Mouse (Mus musculus) large intestine, adult 2 months (tissue): ENCODE results near the gene Galntl6. TPM values are rescaled to one million over a fixed set of nuclear protein-coding genes. Genes with fewer than 3 reads are reported as not detected.
A peak's percentile ranks its signal among the peaks of the same experiment; 100 is the strongest.

Experiments
- DNase-seq: peaks from one replicate; pipeline ENCODE4 v3.0.0-alpha.2; 2012; ENCODE audit warnings: low read depth, low spot score
- WGBS: fragments of 180-500 bp; shearing (Covaris S2); methylation state at CpG from one replicate; pipeline ENCODE4 v1.1.7; 2018; 5-methylcytosine and 5-hydroxymethylcytosine counted together
- polyA plus RNA-seq: library from polyadenylated mRNA; depleted of rRNA; stranded (reverse); fragments of >200 nt; gene quantifications from 2 replicates; pipeline ENCODE4 v1.2.3, GENCODE M21; 2012

Galntl6 gene
- polyA plus RNA-seq, 1 experiment, result 0.25 TPM

DNA sequence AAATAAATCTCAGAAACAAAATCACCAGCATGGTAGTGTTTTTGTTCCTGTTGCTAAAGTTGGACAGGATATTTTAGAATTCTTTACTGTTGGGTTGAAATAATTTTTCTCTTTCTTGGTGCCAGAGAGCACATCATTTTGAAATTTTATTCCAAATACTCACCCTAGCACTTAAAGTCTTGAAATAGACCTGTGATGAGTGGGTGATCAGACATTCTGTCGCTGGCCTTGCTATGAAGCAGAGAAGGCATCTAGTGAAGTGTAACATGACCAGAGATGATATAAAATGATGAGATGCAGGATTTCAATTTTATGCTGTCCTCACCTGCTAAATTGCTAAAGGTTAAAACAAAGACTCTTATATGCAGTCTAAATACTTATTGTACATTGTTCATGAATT, 581.3 kb downstream of the Galntl6 start:
- no peak for DNase-seq
- WGBS, result 56% methylated on average over 1 of the region's 1 CpGs

GRCm38 (mm10) chr8:58313482-58313881, 599.0 kb downstream of the Galntl6 start:
- WGBS, result 83% methylated on average over 2 of the region's 2 CpGs
- DNase-seq, result no peak

DNA sequence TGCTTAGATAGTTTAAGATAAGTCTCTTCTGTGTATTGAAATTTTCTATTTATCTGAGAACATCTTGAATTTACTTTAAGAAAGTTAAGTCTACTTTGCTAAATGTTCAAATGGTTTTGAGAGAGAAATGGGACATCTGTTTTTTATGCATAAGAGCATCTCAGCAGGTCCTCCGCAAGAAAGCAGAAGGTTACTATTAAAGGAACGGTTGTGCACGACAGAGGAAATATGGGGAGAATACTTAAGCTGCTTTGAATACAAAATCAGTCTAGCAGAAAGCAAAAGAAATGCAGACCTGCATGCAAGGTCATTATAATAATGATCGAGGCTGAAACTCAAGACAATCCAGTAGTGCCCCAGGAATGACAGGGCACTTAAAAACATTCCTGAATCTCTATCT, 621.0 kb downstream of the Galntl6 start:
- 78% methylated on average over 4 of the region's 4 CpGs for WGBS
- DNase-seq, result no peak

GRCm38 (mm10) chr8:58290080-58290479, 622.4 kb downstream of the Galntl6 start:
- DNase-seq, result no peak

- WGBS, result 97% methylated on average over 2 of the region's 2 CpGs
- no peak for DNase-seq
Observed at GRCm38 (mm10) chr8:58265485-58265884, 647.0 kb downstream of the Galntl6 start.

DNA sequence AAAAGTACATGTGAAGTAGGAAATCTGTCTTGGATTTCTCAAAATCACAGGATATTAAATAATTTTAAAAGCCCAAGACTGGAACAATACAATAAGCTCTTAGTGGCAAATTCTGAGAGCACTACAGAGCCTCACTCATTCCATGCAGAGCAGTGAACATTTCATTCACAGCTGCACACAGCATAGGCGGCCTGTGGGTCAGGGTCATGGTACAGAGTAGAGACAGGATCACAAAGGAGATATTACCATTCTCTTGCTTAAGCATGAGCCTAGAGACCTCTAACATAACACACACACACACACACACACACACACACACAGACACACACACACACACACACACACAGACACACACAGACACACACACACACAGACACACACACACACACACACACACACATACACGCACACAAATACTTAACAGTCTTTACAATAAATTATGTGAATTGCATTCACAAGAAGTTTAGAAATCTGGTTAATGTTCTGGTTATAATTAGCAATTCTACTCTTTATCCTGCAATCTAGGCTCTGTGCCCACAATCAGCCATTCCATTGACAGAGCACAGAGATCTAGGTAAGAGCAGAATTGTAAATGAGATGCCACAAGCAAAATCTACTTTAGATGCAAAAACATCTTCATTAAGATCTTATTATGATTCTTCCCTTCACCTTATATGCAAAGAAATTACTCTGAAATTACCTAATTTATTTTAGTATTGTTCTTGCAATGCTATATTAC, 653.7 kb downstream of the Galntl6 start:
- no peak for DNase-seq
- WGBS, result 79% methylated on average over 2 of the region's 2 CpGs

DNA sequence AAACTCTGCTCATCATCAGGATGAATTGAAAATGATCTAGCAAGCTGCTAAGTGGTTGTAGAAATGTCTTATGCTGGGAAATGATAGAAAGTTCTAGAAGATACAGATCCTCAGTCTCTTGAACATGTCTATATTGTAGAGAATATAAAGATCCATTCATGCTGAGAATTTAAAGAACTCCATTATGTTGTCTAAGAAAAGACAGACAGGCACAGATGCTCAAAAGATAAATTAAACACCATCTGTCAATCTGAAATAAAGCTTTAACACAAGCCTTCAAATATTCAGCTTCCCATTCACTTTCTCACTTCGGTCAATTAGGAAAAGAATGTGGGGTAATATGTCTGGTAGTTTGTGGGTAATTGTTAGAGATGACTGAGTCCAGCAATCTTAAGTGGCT, 658.8 kb downstream of the Galntl6 start:
- no peak for DNase-seq
- 79% methylated on average over 1 of the region's 1 CpGs for WGBS

GRCm38 (mm10) chr8:58244830-58245229, 667.6 kb downstream of the Galntl6 start:
- whole genome bisulfite sequencing, result 70% methylated on average over 3 of the region's 3 CpGs
- DNase-seq, result no peak

DNA sequence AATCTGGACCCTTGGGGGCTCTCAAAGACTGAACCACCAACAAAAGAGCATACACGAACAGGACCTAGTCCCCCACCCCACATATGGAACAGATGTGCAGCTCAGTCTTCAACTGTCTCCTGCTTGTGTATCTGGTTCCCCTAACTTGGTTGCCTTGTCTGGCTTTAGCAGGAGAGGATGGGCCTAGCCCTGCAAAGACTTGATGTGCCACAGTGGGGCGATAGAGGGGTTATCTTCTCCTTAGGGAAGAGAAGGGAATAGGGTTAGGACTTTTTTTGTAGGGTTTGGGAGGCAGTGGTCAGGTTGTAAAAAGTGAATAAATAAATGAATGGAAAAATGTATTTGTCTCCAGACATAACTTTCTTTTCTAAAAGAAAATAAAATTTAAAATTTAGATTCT, 678.2 kb downstream of the Galntl6 start:
- WGBS, result 36% methylated on average over 2 of the region's 2 CpGs
- DNase-seq, result no peak

- no peak for DNase-seq
- 72% methylated on average over 1 of the region's 1 CpGs for WGBS
Observed at GRCm38 (mm10) chr8:58228725-58229124, 683.7 kb downstream of the Galntl6 start.

- 80% methylated on average over 8 of the region's 8 CpGs for WGBS
Observed at GRCm38 (mm10) chr8:58217885-58218284, 694.6 kb downstream of the Galntl6 start.

GRCm38 (mm10) chr8:58189694-58190093, 722.7 kb downstream of the Galntl6 start:
- WGBS, result 37% methylated on average over 1 of the region's 1 CpGs
- DNase-seq, result no peak

More at GRCm38 (mm10) chr8:58217885-58218284, 694.6 kb downstream of the Galntl6 start:
- no peak for DNase-seq

DNA sequence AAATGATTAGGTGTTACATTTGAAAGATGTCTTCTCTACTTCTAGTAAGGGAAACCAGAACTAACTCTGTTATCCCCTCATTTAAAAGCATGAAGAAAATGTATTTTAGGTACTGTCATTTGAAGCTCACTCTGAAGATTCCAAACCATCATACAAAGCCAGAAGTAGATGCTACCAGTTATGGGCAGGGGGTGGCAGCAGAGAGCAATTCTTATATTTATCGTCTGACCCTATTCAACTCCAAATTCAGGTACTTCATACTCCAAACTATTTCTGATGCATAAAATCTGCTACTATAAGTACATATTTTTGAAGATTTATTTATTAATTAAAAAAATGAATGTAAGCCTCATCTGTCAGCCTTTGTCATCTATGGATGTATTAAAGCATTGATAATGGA, 765.5 kb downstream of the Galntl6 start:
- WGBS, result 10% methylated on average over 1 of the region's 1 CpGs
- peak; percentile 1 for DNase-seq

DNA sequence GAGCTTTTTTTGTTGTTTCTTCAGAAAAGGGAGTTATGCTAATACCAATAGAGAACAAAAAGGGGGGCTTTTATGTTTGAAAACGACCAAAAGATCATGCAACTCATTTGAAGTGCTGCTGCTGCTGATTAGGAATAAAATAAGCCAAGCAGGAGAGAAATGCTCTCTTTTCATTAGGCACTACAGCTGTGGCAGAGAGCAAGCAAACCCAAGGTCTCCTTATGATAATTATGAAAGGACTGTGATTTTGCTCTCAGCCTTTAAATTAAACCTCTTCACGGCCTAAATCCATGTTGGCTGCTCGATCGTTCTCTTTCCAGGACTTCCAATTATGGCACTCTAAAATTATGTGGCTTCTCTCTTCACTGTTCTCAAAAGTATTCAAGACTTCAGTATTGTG, 825.7 kb downstream of the Galntl6 start:
- 68% methylated on average over 4 of the region's 4 CpGs for WGBS
- DNase-seq, result no peak

- 85% methylated on average over 6 of the region's 6 CpGs for WGBS
Observed at GRCm38 (mm10) chr8:58084931-58085330, 827.5 kb downstream of the Galntl6 start.

DNA sequence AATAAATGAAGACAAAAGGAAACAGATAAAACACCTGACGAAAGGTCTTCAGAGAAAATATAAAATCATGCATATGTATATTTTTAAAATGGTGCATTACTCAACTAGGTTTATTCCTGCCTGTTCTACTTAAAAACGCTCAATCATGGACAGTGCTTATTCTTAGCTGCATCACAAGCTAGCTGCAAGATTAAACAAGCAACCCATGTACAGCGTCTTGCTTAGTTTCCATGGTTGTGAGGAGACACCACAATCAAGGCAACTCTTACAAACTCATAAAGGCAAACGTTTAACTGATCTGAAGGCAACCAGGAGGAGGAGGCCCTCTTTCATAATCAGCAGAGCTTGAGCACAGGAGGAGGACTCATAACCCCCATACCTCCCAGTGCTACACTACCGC, 830.7 kb downstream of the Galntl6 start:
- WGBS, result 57% methylated on average over 5 of the region's 5 CpGs
- DNase-seq, result no peak

More at GRCm38 (mm10) chr8:58084931-58085330, 827.5 kb downstream of the Galntl6 start:
- no peak for DNase-seq

- no peak for DNase-seq
- 68% methylated on average over 4 of the region's 4 CpGs for WGBS
Observed at GRCm38 (mm10) chr8:58074611-58075010, 837.8 kb downstream of the Galntl6 start.

GRCm38 (mm10) chr8:58073733-58074132, 838.7 kb downstream of the Galntl6 start:
- no peak for DNase-seq
- WGBS, result 94% methylated on average over 1 of the region's 1 CpGs

GRCm38 (mm10) chr8:58032271-58032670, 880.2 kb downstream of the Galntl6 start:
- WGBS, result 75% methylated on average over 3 of the region's 3 CpGs

DNA sequence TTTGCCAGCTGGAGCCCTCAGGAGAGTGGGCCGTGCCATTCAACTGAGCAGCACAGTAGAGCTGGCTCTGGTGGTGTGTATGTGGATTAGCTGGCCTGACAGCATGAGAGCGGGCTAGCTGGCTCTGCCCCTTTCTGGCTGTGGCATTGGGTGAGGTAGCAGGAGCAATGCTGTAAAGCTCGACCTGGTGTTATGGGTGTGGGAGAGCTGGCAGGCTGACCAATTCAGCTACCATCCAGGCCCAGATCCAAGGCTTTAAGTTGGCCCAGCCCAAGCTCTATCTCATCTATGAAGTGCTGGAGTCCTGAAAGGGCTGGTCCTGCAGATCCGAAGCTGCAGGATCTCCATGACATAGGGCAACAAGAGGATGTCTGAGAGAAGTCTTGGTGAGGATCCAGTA, 886.9 kb downstream of the Galntl6 start:
- 65% methylated on average over 4 of the region's 4 CpGs for WGBS
- DNase-seq, result peak; percentile 8

More at GRCm38 (mm10) chr8:58032271-58032670, 880.2 kb downstream of the Galntl6 start:
- DNase-seq, result no peak

GRCm38 (mm10) chr8:58025094-58025493, 887.3 kb downstream of the Galntl6 start:
- 88% methylated on average over 1 of the region's 1 CpGs for WGBS

More at GRCm38 (mm10) chr8:58025094-58025493, 887.3 kb downstream of the Galntl6 start:
- DNase-seq, result no peak
